ENCODE assay signal across 8 mouse cellular contexts in genomic region chr4:3049972-3050846, GRCm38 (mm10).
A peak's percentile ranks its signal among the peaks of the same experiment; 100 is the strongest.
DNase-seq lines count a peak whose midpoint lies in the region; ATAC-seq lines count a peak whose summit lies in the region.

No protein-coding gene starts in this region.

- H3K36me3 ChIP-seq in liver, embryonic 13.5 days: no peaks in the 10 kb centered on the region
- H3K36me3 ChIP-seq in stomach, embryonic 16.5 days (ENCODE audit: control insufficient read depth, insufficient read depth, low read length): no peaks in the 10 kb centered on the region

- intact Hi-C loops in gastrocnemius, postnatal 14 days (cut with DNase I; ENCODE audit: low total_unique reads): no loop called here

- peak; percentile 2 for DNase-seq in gastrocnemius, postnatal 14 days
- DNase-seq in gastrocnemius, adult 8-10 months (ENCODE audit: low spot score in 2 of 2): no peak
- DNase-seq in 416B (ENCODE audit: low read depth): peak; percentile 39
- no peak for DNase-seq in liver, embryonic 13.5 days
- no peak for DNase-seq in layer of hippocampus, adult 9-11 months
- no peak for DNase-seq in thymus, postnatal 25 days

- H3K4me1 ChIP-seq in liver, embryonic 13.5 days (replicated peaks): no peaks in the 10 kb centered on the region
- no peaks in the 10 kb centered on the region for H3K4me1 ChIP-seq in stomach, embryonic 16.5 days (ENCODE audit: control insufficient read depth, insufficient read depth, low read length)

- no peaks in the 10 kb centered on the region for H3K27me3 ChIP-seq in liver, embryonic 13.5 days
- no peaks in the 10 kb centered on the region for H3K27me3 ChIP-seq in stomach, embryonic 16.5 days (ENCODE audit: control insufficient read depth, insufficient read depth, low read length)

- H3K27ac ChIP-seq in liver, embryonic 13.5 days: no peak overlapping the region
- H3K27ac ChIP-seq in stomach, embryonic 16.5 days (ENCODE audit: low read length): no peak overlapping the region

- ATAC-seq in granulocyte monocyte progenitor cell, adult 5-6 weeks (replicated peaks; ENCODE audit: poor library complexity, severe bottlenecking): peak; percentile 44
- peak; percentile 35; the same call in 1 of the 2 replicates for ATAC-seq in liver, embryonic 13.5 days (ENCODE audit: low read depth)
- ATAC-seq in stomach, embryonic 16.5 days (ENCODE audit: insufficient read depth, low FRiP score): peak; percentile 31; the same call in 1 of the 2 replicates

- no peak overlapping the region for H3K9ac ChIP-seq in liver, embryonic 13.5 days
- H3K9ac ChIP-seq in stomach, embryonic 16.5 days (ENCODE audit: low read length): no peak overlapping the region

- peaks cover 53% of the 10 kb centered on the region for H3K9me3 ChIP-seq in liver, embryonic 13.5 days (replicated peaks)
- peaks cover 46% of the 10 kb centered on the region for H3K9me3 ChIP-seq in stomach, embryonic 16.5 days (replicated peaks; ENCODE audit: control insufficient read depth, low read length)

- H3K4me3 ChIP-seq in liver, embryonic 13.5 days (replicated peaks): no peak overlapping the region
- H3K4me3 ChIP-seq in stomach, embryonic 16.5 days (replicated peaks; ENCODE audit: low read length): no peak overlapping the region

- no peak overlapping the region for H3K4me2 ChIP-seq in liver, embryonic 13.5 days
- no peak overlapping the region for H3K4me2 ChIP-seq in stomach, embryonic 16.5 days (ENCODE audit: low read depth, low read length)

- 33% methylated on average over 2 of the region's 2 CpGs for WGBS in liver, embryonic 13.5 days (ENCODE audit: insufficient replicate concordance)
- 53% methylated on average over 2 of the region's 2 CpGs for WGBS in stomach, embryonic 16.5 days

Comparison
In these comparisons a context has a peak if more than half of its experiments do, and no peak if none do; other contexts are left out.
1. DNase-seq: peak in gastrocnemius, postnatal 14 days (single experiment) and 416B (single experiment); none in gastrocnemius, adult 8-10 months (0 of 2), liver, embryonic 13.5 days (single experiment), layer of hippocampus, adult 9-11 months (single experiment) and thymus, postnatal 25 days (single experiment).
2. Peak in every context shown above with its lines, with median percentiles within 50 percentile points of each other: ATAC-seq.